17 mouse cellular contexts compared by ENCODE assay signal in the genomic region with DNA sequence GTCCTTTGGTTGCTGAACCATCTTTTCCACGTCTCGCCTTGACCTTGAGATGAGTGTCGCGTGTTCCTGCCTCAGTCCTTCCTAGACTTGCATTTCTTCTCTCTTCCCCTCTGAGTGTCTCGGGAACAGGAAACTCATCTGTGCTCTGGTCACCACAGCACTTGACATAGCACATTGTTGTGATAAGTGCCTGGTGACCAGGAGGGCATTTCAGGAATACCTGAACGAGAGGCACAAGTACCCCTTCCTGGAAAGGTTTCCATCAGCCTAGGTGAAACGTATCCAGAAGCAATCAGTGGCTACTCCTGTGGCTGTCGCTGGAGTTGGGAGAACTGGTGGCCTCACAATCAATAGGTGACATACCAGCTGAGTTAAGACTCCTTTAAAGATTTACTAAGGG. TPM values are rescaled to one million over a fixed set of nuclear protein-coding genes. Genes with fewer than 3 reads are reported as not detected.
DNase-seq lines count a peak whose midpoint lies in the region; ATAC-seq lines count a peak whose summit lies in the region.
"Had no signal": no experiment of that assay in that cellular context is flagged by ENCODE, and none has a peak within 500 bp of the region (broad histone marks: within the 10 kb centered on the region; RNA-seq: fewer than 3 reads in every experiment).

No protein-coding gene starts in this region.

- peak overlapping the region; percentile 65; the same call in 1 of the 2 replicates for H3K9ac ChIP-seq in heart, embryonic 13.5 days
- H3K9ac ChIP-seq in kidney, embryonic 16.5 days (replicated peaks; ENCODE audit: low read length), result no peak overlapping the region
- no peak overlapping the region for H3K9ac ChIP-seq in lung, embryonic 16.5 days (ENCODE audit: low read length)
- H3K9ac ChIP-seq: forebrain, postnatal 0 days; hindbrain, embryonic 15.5 days; lung, embryonic 15.5 days had no signal

- no peak for ATAC-seq in heart, embryonic 13.5 days (ENCODE audit: extremely low read depth, insufficient number of reproducible peaks, low FRiP score, low TSS enrichment)
- ATAC-seq in kidney, embryonic 16.5 days (ENCODE audit: low FRiP score, low TSS enrichment), result no peak
- ATAC-seq in lung, embryonic 16.5 days (ENCODE audit: low read depth), result no peak
- ATAC-seq: forebrain, postnatal 0 days had no signal

- no peak overlapping the region for H3K4me3 ChIP-seq in heart, embryonic 13.5 days
- no peak overlapping the region for H3K4me3 ChIP-seq in kidney, embryonic 16.5 days (ENCODE audit: low read length)
- no peak overlapping the region for H3K4me3 ChIP-seq in lung, embryonic 16.5 days (ENCODE audit: low read length)
- H3K4me3 ChIP-seq: hindbrain, embryonic 15.5 days; lung, embryonic 15.5 days had no signal

- H3K36me3 ChIP-seq in heart, embryonic 13.5 days, result no peaks in the 10 kb centered on the region
- no peaks in the 10 kb centered on the region for H3K36me3 ChIP-seq in kidney, embryonic 16.5 days (ENCODE audit: insufficient read depth, low read length)
- no peaks in the 10 kb centered on the region for H3K36me3 ChIP-seq in lung, embryonic 16.5 days (ENCODE audit: control insufficient read depth, insufficient read depth, low read length)
- H3K36me3 ChIP-seq: hindbrain, embryonic 15.5 days; lung, embryonic 15.5 days had no signal

- peak overlapping the region; percentile 48 for H3K4me2 ChIP-seq in heart, embryonic 13.5 days
- no peak overlapping the region for H3K4me2 ChIP-seq in kidney, embryonic 16.5 days (replicated peaks; ENCODE audit: low read depth, low read length)
- no peak overlapping the region for H3K4me2 ChIP-seq in lung, embryonic 16.5 days (ENCODE audit: low read depth, low read length)
- H3K4me2 ChIP-seq: hindbrain, embryonic 15.5 days; lung, embryonic 15.5 days had no signal

- no peak for DNase-seq in heart, adult 9 months (ENCODE audit: low spot score in 2 of 2)
- DNase-seq in kidney, adult 11 months, result no peak
- no peak for DNase-seq in lung, postnatal 4 days
- DNase-seq in adrenal gland, postnatal 14 days, result no peak
- DNase-seq: adrenal gland, adult 2 months; cerebellum, adult 11-12 months; cerebellum, postnatal 10 days; forebrain, postnatal 0 days; gastrocnemius, postnatal 14 days; kidney, adult 9 months; layer of hippocampus, adult 9-11 months; midbrain, embryonic 14.5 days had no signal

- no peaks in the 10 kb centered on the region for H3K9me3 ChIP-seq in heart, embryonic 13.5 days
- no peaks in the 10 kb centered on the region for H3K9me3 ChIP-seq in kidney, embryonic 16.5 days (ENCODE audit: low read length)
- H3K9me3 ChIP-seq in lung, embryonic 16.5 days (ENCODE audit: control insufficient read depth, low read length), result no peaks in the 10 kb centered on the region
- H3K9me3 ChIP-seq: hindbrain, embryonic 15.5 days; lung, embryonic 15.5 days had no signal

- no peaks in the 10 kb centered on the region for H3K27me3 ChIP-seq in heart, embryonic 13.5 days (replicated peaks)
- no peaks in the 10 kb centered on the region for H3K27me3 ChIP-seq in kidney, embryonic 16.5 days (ENCODE audit: insufficient read depth, low read length)
- H3K27me3 ChIP-seq in lung, embryonic 16.5 days (ENCODE audit: control insufficient read depth, insufficient read depth, low read depth, low read length), result no peaks in the 10 kb centered on the region
- H3K27me3 ChIP-seq: hindbrain, embryonic 15.5 days; lung, embryonic 15.5 days had no signal

- 19% methylated on average over 8 of the region's 8 CpGs for WGBS in heart, embryonic 13.5 days
- 47% methylated on average over 8 of the region's 8 CpGs for WGBS in kidney, embryonic 16.5 days
- 33% methylated on average over 8 of the region's 8 CpGs for WGBS in lung, embryonic 16.5 days

- H3K4me1 ChIP-seq in heart, embryonic 13.5 days, result peaks cover 71% of the 10 kb centered on the region
- H3K4me1 ChIP-seq in kidney, embryonic 16.5 days (ENCODE audit: insufficient read depth, low read length), result peaks cover 67% of the 10 kb centered on the region
- H3K4me1 ChIP-seq in lung, embryonic 16.5 days (replicated peaks; ENCODE audit: control insufficient read depth, insufficient read depth, low read length), result peaks cover 39% of the 10 kb centered on the region
- H3K4me1 ChIP-seq: hindbrain, embryonic 15.5 days had no signal

- peak overlapping the region; percentile 82 for H3K27ac ChIP-seq in heart, embryonic 13.5 days (replicated peaks)
- H3K27ac ChIP-seq in kidney, embryonic 16.5 days (ENCODE audit: low read length), result peak overlapping the region; percentile 34; the same call in 1 of the 2 replicates
- peak overlapping the region; percentile 18; the same call in 1 of the 2 replicates for H3K27ac ChIP-seq in lung, embryonic 16.5 days (ENCODE audit: low read length)
- H3K27ac ChIP-seq: hindbrain, embryonic 15.5 days; lung, embryonic 15.5 days had no signal

RNA-seq across cellular contexts. Expression of a gene that starts 47.5 kb away (rescaled TPM):
- polyA plus RNA-seq in heart, embryonic 13.5 days (2015; fragmentation: Nextera tagmentation; extraction: Ambion mirVana), result 21.5 and 24.0 TPM in 2 replicates
- 43.3 and 46.3 TPM in 2 replicates for polyA plus RNA-seq in kidney, embryonic 16.5 days (2015; fragmentation: Nextera tagmentation; extraction: Ambion mirVana)
- polyA plus RNA-seq in lung, embryonic 16.5 days (2015; fragmentation: Nextera tagmentation; extraction: Ambion mirVana), result 45.6 and 46.8 TPM in 2 replicates
- 135 and 142 TPM in 2 replicates for total RNA-seq in adrenal gland, postnatal 14 days (2021)

Comparison
In these comparisons a context has a peak if more than half of its experiments do, and no peak if none do; other contexts are left out.
1. H3K27ac ChIP-seq: peak in every context shown above with its lines; median percentile 82 in heart, embryonic 13.5 days; 34 in kidney, embryonic 16.5 days; 18 in lung, embryonic 16.5 days.